Mouse (Mus musculus): ENCODE measurements around the gene Sema6d. TPM values are rescaled to one million over a fixed set of nuclear protein-coding genes. Genes with fewer than 3 reads are reported as not detected.

Gene Sema6d
- polyA plus RNA-seq, 1 experiment = 0.60 TPM

DNA sequence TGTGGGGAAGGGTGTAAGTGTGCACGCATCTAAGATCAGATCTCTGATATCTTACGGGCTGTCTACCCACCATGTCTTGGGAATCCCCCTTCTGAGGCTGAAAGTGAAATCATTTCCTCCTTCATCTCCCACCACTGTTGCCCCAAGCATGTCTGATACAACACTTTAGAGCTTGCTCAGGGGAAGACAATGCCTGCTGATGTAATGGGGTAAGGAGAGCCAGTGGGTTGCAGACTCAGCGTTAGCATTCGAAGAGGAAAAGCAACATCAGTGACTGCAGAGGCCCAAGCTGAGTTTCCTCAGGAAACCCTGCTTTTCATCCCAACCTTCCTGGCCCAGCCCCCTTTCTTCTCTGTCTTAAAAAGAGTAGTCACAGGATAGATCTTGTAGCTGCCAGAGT, 615.2 kb downstream of the Sema6d start:
- TF ChIP-seq CTCF (IDR thresholded peaks at IDR 0.05; ENCODE audit: low read depth, low read length) = no peak
- TF ChIP-seq POLR2A (IDR thresholded peaks at IDR 0.05; ENCODE audit: insufficient read depth, low read length) = no peak
- no peak for TF ChIP-seq EP300 (IDR thresholded peaks at IDR 0.05; ENCODE audit: insufficient read depth, low read depth, low read length)
- Histone ChIP-seq H3K4me3 (ENCODE audit: low read depth, low read length) (no peak overlapping the region), H3K27ac (ENCODE audit: insufficient read depth, low read length) (no peak overlapping the region), H3K9ac (ENCODE audit: low read depth, poor library complexity, severe bottlenecking) (no peak overlapping the region), H3K4me1 (ENCODE audit: control insufficient read depth, insufficient read depth, low read length) (no peaks in the 10 kb centered on the region), H3K36me3 (ENCODE audit: control insufficient read depth, insufficient read depth, low read length, poor library complexity, severe bottlenecking) (no peaks in the 10 kb centered on the region), H3K27me3 (ENCODE audit: control insufficient read depth, insufficient read depth, low read length, poor library complexity, severe bottlenecking) (no peaks in the 10 kb centered on the region; the same call in 1 of the 2 replicates), H3K9me3 (replicated peaks; ENCODE audit: control insufficient read depth, insufficient read depth, low read length, poor library complexity, severe bottlenecking) (no peaks in the 10 kb centered on the region)

DNA sequence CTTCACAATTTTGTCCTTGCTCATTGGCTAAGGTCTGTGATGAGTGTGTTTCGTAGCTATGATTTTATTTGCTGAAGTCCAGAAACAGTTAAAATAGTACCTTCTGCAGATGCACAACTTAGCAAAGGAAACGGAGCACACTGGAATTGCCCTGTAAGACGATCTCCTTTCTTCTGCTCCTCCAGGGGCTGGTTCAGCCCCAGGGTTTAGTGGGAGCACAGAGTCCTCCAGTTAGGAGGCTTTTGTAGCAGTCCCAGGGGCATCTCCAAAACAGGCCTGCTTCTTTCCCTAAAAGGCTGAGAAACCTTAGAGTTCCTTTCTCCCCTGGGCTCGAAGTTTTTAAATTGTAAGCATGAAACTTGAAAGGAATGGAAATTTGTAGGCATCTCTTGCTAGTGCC, 616.0 kb downstream of the Sema6d start:
- Histone ChIP-seq H3K4me3 (ENCODE audit: low read depth, low read length) (no peak overlapping the region), H3K27ac (ENCODE audit: insufficient read depth, low read length) (no peak overlapping the region), H3K27me3 (ENCODE audit: control insufficient read depth, insufficient read depth, low read length, poor library complexity, severe bottlenecking) (no peaks in the 10 kb centered on the region), H3K36me3 (ENCODE audit: control insufficient read depth, insufficient read depth, low read length, poor library complexity, severe bottlenecking) (no peaks in the 10 kb centered on the region), H3K9me3 (replicated peaks; ENCODE audit: control insufficient read depth, insufficient read depth, low read length, poor library complexity, severe bottlenecking) (no peaks in the 10 kb centered on the region), H3K4me1 (ENCODE audit: control insufficient read depth, insufficient read depth, low read length) (no peaks in the 10 kb centered on the region), H3K9ac (ENCODE audit: low read depth, poor library complexity, severe bottlenecking) (no peak overlapping the region)
- no peak for TF ChIP-seq EP300 (IDR thresholded peaks at IDR 0.05; ENCODE audit: insufficient read depth, low read depth, low read length)
- no peak for TF ChIP-seq POLR2A (IDR thresholded peaks at IDR 0.05; ENCODE audit: insufficient read depth, low read length)
- no peak for TF ChIP-seq CTCF (IDR thresholded peaks at IDR 0.05; ENCODE audit: low read depth, low read length)

DNA sequence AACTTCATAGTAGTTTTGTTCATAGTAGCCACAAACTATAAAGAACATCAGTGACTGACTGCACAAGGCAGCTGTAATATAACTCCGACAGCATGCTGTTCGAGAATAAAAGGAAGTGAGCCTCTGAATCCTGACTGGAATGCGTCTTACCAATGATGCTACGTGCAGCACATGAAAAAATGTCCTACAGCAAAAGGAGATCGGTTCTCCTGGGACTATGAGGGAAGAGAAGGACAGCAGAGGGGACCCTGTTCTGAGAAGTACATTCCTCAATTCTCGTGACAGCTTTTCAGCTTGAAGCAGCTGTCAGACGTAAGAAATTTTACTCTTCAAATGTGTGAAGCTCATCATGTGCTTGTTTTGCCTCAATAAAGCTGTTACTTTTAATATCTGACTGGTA, 617.1 kb downstream of the Sema6d start:
- no peaks in the 10 kb centered on the region for H3K9me3 ChIP-seq (replicated peaks; ENCODE audit: control insufficient read depth, insufficient read depth, low read length, poor library complexity, severe bottlenecking)
- H3K9ac ChIP-seq (ENCODE audit: low read depth, poor library complexity, severe bottlenecking) = no peak overlapping the region
- TF ChIP-seq EP300 (IDR thresholded peaks at IDR 0.05; ENCODE audit: insufficient read depth, low read depth, low read length) (no peak), POLR2A (IDR thresholded peaks at IDR 0.05; ENCODE audit: insufficient read depth, low read length) (no peak)
- H3K4me3 ChIP-seq (ENCODE audit: low read depth, low read length) = no peak overlapping the region
- H3K4me1 ChIP-seq (ENCODE audit: control insufficient read depth, insufficient read depth, low read length) = no peaks in the 10 kb centered on the region
- H3K27ac ChIP-seq (ENCODE audit: insufficient read depth, low read length) = no peak overlapping the region
- H3K27me3 ChIP-seq (ENCODE audit: control insufficient read depth, insufficient read depth, low read length, poor library complexity, severe bottlenecking) = no peaks in the 10 kb centered on the region
- no peaks in the 10 kb centered on the region for H3K36me3 ChIP-seq (ENCODE audit: control insufficient read depth, insufficient read depth, low read length, poor library complexity, severe bottlenecking)

Data from ES-Bruce4 (cell line).